Mouse (Mus musculus) liver, postnatal 0 days (tissue): ENCODE measurements at regions not wholly inside any gene's neighbourhood (a gene's known extent, or its start where the extent isn't known, plus 50 kb on each side); places are given as distances from the start of the nearest gene placed in this dataset.

Experiments used
- CTCF ChIP-seq: sonication (generic); IDR thresholded peaks from 2 replicates; pipeline ENCODE4 v1.5.1; 2016; ENCODE audit warnings: antibody characterized with exemption, low read depth
- EP300 ChIP-seq: IDR thresholded peaks from 2 replicates; pipeline ENCODE4 v1.6.1; 2016; ENCODE audit warnings: antibody characterized with exemption, low read depth, mild to moderate bottlenecking

GRCm38 (mm10) chr10:83944897-83945296, 222.2 kb downstream of the 1500009L16Rik start:
- TF ChIP-seq CTCF, result no peak
- TF ChIP-seq EP300, result no peak
